Comparison of ENCODE assay signal across 8 mouse cellular contexts in the genomic region with DNA sequence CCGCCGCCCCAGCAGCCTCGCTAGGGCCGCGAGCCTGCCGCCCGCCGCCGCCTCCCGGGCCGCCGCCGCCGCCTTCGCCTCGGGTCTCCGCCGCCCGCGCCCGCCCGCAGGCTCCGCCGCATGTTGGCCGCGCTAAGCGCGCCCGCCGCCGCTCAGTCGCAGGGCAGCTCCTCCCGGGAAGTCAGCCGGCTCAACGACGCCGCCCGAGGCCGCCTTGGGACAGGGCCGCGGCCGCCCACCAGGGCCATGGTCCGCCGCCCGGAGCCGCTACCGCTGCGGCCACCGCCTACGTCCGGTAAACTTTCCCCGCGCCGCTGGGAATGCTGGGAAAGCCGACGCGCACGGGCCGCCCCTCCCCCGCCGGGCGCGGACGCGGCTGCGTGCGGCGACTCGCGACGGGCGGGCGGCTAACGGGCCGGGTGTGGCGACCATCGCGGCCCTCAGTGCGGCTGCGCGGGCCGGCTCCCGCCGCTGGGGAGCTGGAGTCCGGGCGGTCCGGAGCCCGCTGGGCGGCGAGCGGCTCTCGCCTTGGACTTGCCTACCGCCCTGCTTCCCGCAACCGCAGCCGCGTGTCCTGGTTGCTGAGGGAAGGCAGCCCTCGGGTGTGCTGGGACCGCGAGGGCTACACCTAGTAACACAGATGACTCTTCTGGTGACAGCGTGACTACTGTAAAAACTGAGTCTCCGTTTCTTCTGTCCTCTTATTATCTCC. TPM values are rescaled to one million over a fixed set of nuclear protein-coding genes. Genes with fewer than 3 reads are reported as not detected.
DNase-seq lines count a peak whose midpoint lies in the region; ATAC-seq and TF ChIP-seq lines count a peak whose summit lies in the region.

A gene (minus strand): TSS at position 217 of the 712 bp plus-strand sequence.

- in situ Hi-C loops in ES-E14 (cut with MboI; ENCODE audit: low sequenced_read_pairs in 2 of 2, unreplicated experiment in 2 of 2): no loop called here

- peak within 1 kb of the TSS; percentile 88 for H3K9ac ChIP-seq in ES-E14 (ENCODE audit: insufficient read depth, low read depth, low read length, poor library complexity, severe bottlenecking)
- peak within 1 kb of the TSS; percentile 71 for H3K9ac ChIP-seq in forebrain, embryonic 15.5 days (replicated peaks)
- H3K9ac ChIP-seq in liver, postnatal 0 days (replicated peaks): peak within 1 kb of the TSS; percentile 99
- peak within 1 kb of the TSS; percentile 91 for H3K9ac ChIP-seq in neural tube, embryonic 13.5 days

- H3K27ac ChIP-seq in ES-E14 (ENCODE audit: insufficient read depth, low read depth, low read length, poor library complexity, severe bottlenecking): no peak within 1 kb of the TSS
- peak within 1 kb of the TSS; percentile 75 for H3K27ac ChIP-seq in forebrain, embryonic 15.5 days (replicated peaks)
- peak within 1 kb of the TSS; percentile 99 for H3K27ac ChIP-seq in liver, postnatal 0 days (ENCODE audit: low read depth)
- peak within 1 kb of the TSS; percentile 93 for H3K27ac ChIP-seq in neural tube, embryonic 13.5 days (replicated peaks)
- H3K27ac ChIP-seq in testis, adult 2 months (ENCODE audit: control insufficient read depth, insufficient read depth, low read depth, low read length): peak within 1 kb of the TSS; percentile 97

- peak within 1 kb of the TSS; percentile 86 to 92 for H3K4me3 ChIP-seq in ES-E14 (ENCODE audit: insufficient read depth in 1 of 2, low read depth in 1 of 2, low read length in 2 of 2, poor library complexity in 1 of 2, severe bottlenecking in 1 of 2)
- peak within 1 kb of the TSS; percentile 66 for H3K4me3 ChIP-seq in forebrain, embryonic 15.5 days
- H3K4me3 ChIP-seq in liver, postnatal 0 days (ENCODE audit: low read depth, low read length): peak within 1 kb of the TSS; percentile 90
- H3K4me3 ChIP-seq in neural tube, embryonic 13.5 days: peak within 1 kb of the TSS; percentile 91
- H3K4me3 ChIP-seq in testis, adult 2 months (ENCODE audit: control insufficient read depth, low read depth, low read length): peak within 1 kb of the TSS; percentile 95

- no peaks in the 10 kb centered on the region for H3K9me3 ChIP-seq in ES-E14 (ENCODE audit: control insufficient read depth, insufficient read depth, low read depth, low read length)
- no peaks in the 10 kb centered on the region for H3K9me3 ChIP-seq in forebrain, embryonic 15.5 days
- no peaks in the 10 kb centered on the region for H3K9me3 ChIP-seq in liver, postnatal 0 days (ENCODE audit: low read length)
- no peaks in the 10 kb centered on the region for H3K9me3 ChIP-seq in neural tube, embryonic 13.5 days

- 0% methylated on average over 71 of the region's 102 CpGs for WGBS in forebrain, embryonic 15.5 days
- 2% methylated on average over 84 of the region's 102 CpGs for WGBS in liver, postnatal 0 days (ENCODE audit: insufficient replicate concordance)
- under 1% methylated on average over 86 of the region's 102 CpGs for WGBS in neural tube, embryonic 13.5 days

- ATAC-seq in forebrain, embryonic 15.5 days (replicated peaks): peak; percentile 94
- peak; percentile 94 for ATAC-seq in liver, postnatal 0 days
- ATAC-seq in neural tube, embryonic 13.5 days (ENCODE audit: low read depth): peak; percentile 94

- H3K4me2 ChIP-seq in forebrain, embryonic 15.5 days (replicated peaks): peak within 1 kb of the TSS; percentile 67
- peak within 1 kb of the TSS; percentile 92 for H3K4me2 ChIP-seq in liver, postnatal 0 days (ENCODE audit: low read depth, low read length)
- H3K4me2 ChIP-seq in neural tube, embryonic 13.5 days: peak within 1 kb of the TSS; percentile 70

- intact Hi-C loops in heart, postnatal 14 days (cut with DNase I): no loop called here

- H3K4me1 ChIP-seq in ES-E14 (ENCODE audit: control insufficient read depth in 2 of 2, insufficient read depth in 2 of 2, low read length in 2 of 2, poor library complexity in 1 of 2): no peaks in the 10 kb centered on the region
- peaks cover 16% of the 10 kb centered on the region for H3K4me1 ChIP-seq in forebrain, embryonic 15.5 days
- H3K4me1 ChIP-seq in liver, postnatal 0 days (ENCODE audit: insufficient read depth): peaks cover 15% of the 10 kb centered on the region
- H3K4me1 ChIP-seq in neural tube, embryonic 13.5 days (replicated peaks): peaks cover 34% of the 10 kb centered on the region
- no peaks in the 10 kb centered on the region; the same call in 1 of the 2 replicates for H3K4me1 ChIP-seq in testis, adult 2 months (ENCODE audit: control insufficient read depth, insufficient read depth, low read length)

- no peaks in the 10 kb centered on the region for H3K27me3 ChIP-seq in forebrain, embryonic 15.5 days
- H3K27me3 ChIP-seq in liver, postnatal 0 days (ENCODE audit: insufficient read depth, low read length): no peaks in the 10 kb centered on the region
- no peaks in the 10 kb centered on the region for H3K27me3 ChIP-seq in neural tube, embryonic 13.5 days
- no peaks in the 10 kb centered on the region for H3K27me3 ChIP-seq in testis, adult 2 months (ENCODE audit: control insufficient read depth, insufficient read depth, low read length)

- DNase-seq in ES-E14 (ENCODE audit: low read depth, low spot score): peak; percentile 59
- peak; percentile 87 for DNase-seq in cerebellum, adult 11-12 months
- peak; percentile 93 to 96 for DNase-seq in heart, postnatal 14 days
- peak; percentile 83 for DNase-seq in layer of hippocampus, adult 11-12 months (ENCODE audit: low spot score)
- peak; percentile 93 for DNase-seq in liver, postnatal 0 days

- TF ChIP-seq EP300 in liver, postnatal 0 days (IDR thresholded peaks at IDR 0.05; ENCODE audit: low read depth): no peak

- TF ChIP-seq POLR2A in testis, adult 2 months (IDR thresholded peaks at IDR 0.05; ENCODE audit: control insufficient read depth, low read depth, low read length): peak; percentile 91

- no peak for TF ChIP-seq CTCF in liver, postnatal 0 days (IDR thresholded peaks at IDR 0.05; ENCODE audit: low read depth)
- TF ChIP-seq CTCF in testis, adult 2 months (IDR thresholded peaks at IDR 0.05; ENCODE audit: control insufficient read depth, insufficient read depth, insufficient replicate concordance, low read depth, low read length): no peak

- peaks cover 3% of the 10 kb centered on the region for H3K36me3 ChIP-seq in ES-E14 (ENCODE audit: control insufficient read depth, insufficient read depth, low read length, poor library complexity, severe bottlenecking)
- H3K36me3 ChIP-seq in forebrain, embryonic 15.5 days: peaks cover 15% of the 10 kb centered on the region; the same call in 1 of the 2 replicates
- H3K36me3 ChIP-seq in liver, postnatal 0 days (replicated peaks; ENCODE audit: insufficient read depth, low read length): peaks cover 24% of the 10 kb centered on the region
- peaks cover 24% of the 10 kb centered on the region for H3K36me3 ChIP-seq in neural tube, embryonic 13.5 days
- H3K36me3 ChIP-seq in testis, adult 2 months (ENCODE audit: control insufficient read depth, insufficient read depth, low read length): peaks cover 3% of the 10 kb centered on the region

TF ChIP-seq in ES-E14, 5 proteins besides CTCF, POLR2A, EP300 and RAD21:
- no peak for TF ChIP-seq ZC3H11A (IDR thresholded peaks at IDR 0.05; ENCODE audit: borderline replicate concordance, low read depth, low read length)
- no peak for TF ChIP-seq CHD2 (IDR thresholded peaks at IDR 0.05; ENCODE audit: low read depth, low read length)
- 0 out of 2 replicates have a peak, but pooled peaks have one; percentile 15 for TF ChIP-seq HCFC1 (IDR thresholded peaks at IDR 0.05; ENCODE audit: borderline replicate concordance, insufficient read depth, low read length)

RNA-seq across cellular contexts. Expression of the gene that starts here (rescaled TPM):
- total RNA-seq in ES-E14 (2012; rRNA removed): 17.0 and 17.8 TPM in 2 replicates
- 4.1 TPM in 2 replicates for polyA plus RNA-seq in forebrain, embryonic 15.5 days (2015; fragmentation: Nextera tagmentation; extraction: Ambion mirVana)
- 10 to 100 TPM; 30.0 to 31.4 TPM for total RNA-seq in heart, postnatal 14 days (2021)
- 3.4 and 3.6 TPM in 2 replicates for polyA plus RNA-seq in liver, postnatal 0 days (2015; fragmentation: Nextera tagmentation; extraction: Ambion mirVana)
- polyA plus RNA-seq in neural tube, embryonic 13.5 days (2015; fragmentation: Nextera tagmentation; extraction: Ambion mirVana): 4.0 and 4.5 TPM in 2 replicates
- polyA plus RNA-seq in testis, adult 2 months (2012; rRNA removed): 41.5 and 45.0 TPM in 2 replicates
